Mouse (Mus musculus): ENCODE data around the gene Rad51d.

- TF ChIP-seq POLR2A (IDR thresholded peaks at IDR 0.05; ENCODE audit: insufficient read depth, low read length), result no peak
- TF ChIP-seq CTCF (IDR thresholded peaks at IDR 0.05; ENCODE audit: low read depth, low read length), result no peak
These were observed 26.9 kb downstream of the Rad51d start for GRCm38 (mm10) chr11:82863488-82863931.

Measured in ES-Bruce4 (cell line).